Mouse (Mus musculus) adrenal gland, postnatal 14 days (tissue): ENCODE data around the gene Nabp2. TPM values are rescaled to one million over a fixed set of nuclear protein-coding genes. Genes with fewer than 3 reads are reported as not detected.

ENCODE experiments used
- microRNA-seq, 2 experiments: library from miRNA; unstranded; fragments of <30 nt; microRNA quantifications; one replicate each; pipeline ENCODE4 v1.2.0; 2021
- total RNA-seq: library from RNA; stranded (reverse); gene quantifications from 2 replicates; pipeline ENCODE4 v1.2.3, GENCODE M21; 2021

Nabp2 gene
- total RNA-seq, 1 experiment from 2014 or later: 59.8 TPM

Small RNA genes lying within 50 kb of the gene (microRNA-seq; reads per million reads assigned to microRNA genes)
- 0 reads per million in 2 experiments for gene Gm25361
- 0 reads per million in 2 experiments for gene Gm26308
- 0 to 0.38 reads per million in 2 experiments for gene Mir6914
- 0 to 1.9 reads per million in 2 experiments for gene Mir6915
- gene Mir8105: 0.43 to 0.76 reads per million in 2 experiments

Other genes starting within 250 kb of the Nabp2 start
- gene Rbms2, start 231.2 kb downstream of the Nabp2 start, total RNA-seq: 73.9 and 78.9 TPM in 2 replicates
- 2.9 and 31.3 TPM in 2 replicates for gene Gls2, start 217.0 kb downstream of the Nabp2 start, total RNA-seq
- 18.9 and 21.5 TPM in 2 replicates for gene Spryd4, start 199.7 kb downstream of the Nabp2 start, total RNA-seq
- not detected in 2 replicates for gene Mip, start 185.7 kb downstream of the Nabp2 start, total RNA-seq
- 16.5 and 19.3 TPM in 2 replicates for gene Timeless, start 179.4 kb downstream of the Nabp2 start, total RNA-seq
- gene Apon, start 157.4 kb downstream of the Nabp2 start, total RNA-seq: 2.0 and 46.2 TPM in 2 replicates
- 10.4 and 138 TPM in 2 replicates for gene Apof, start 142.8 kb downstream of the Nabp2 start, total RNA-seq
- 22.0 and 25.3 TPM in 2 replicates for gene Stat2, start 140.9 kb downstream of the Nabp2 start, total RNA-seq
- gene Il23a, start 112.7 kb downstream of the Nabp2 start, total RNA-seq: 0.26 TPM in 1 of 2 replicates, not detected in the other
- gene Pan2, start 108.2 kb downstream of the Nabp2 start, total RNA-seq: 22.2 and 27.0 TPM in 2 replicates
- 150 and 152 TPM in 2 replicates for gene Cnpy2, start 89.0 kb downstream of the Nabp2 start, total RNA-seq
- gene Cs, start 73.8 kb downstream of the Nabp2 start, total RNA-seq: 918 and 1,019 TPM in 2 replicates
- gene Coq10a, start 42.5 kb downstream of the Nabp2 start, total RNA-seq: 103 and 111 TPM in 2 replicates
- gene Ankrd52, start 34.4 kb downstream of the Nabp2 start, total RNA-seq: 66.7 and 66.9 TPM in 2 replicates
- 0.78 TPM in 1 of 2 replicates, not detected in the other for gene Slc39a5, start 10.3 kb downstream of the Nabp2 start, total RNA-seq
- 38.4 and 40.2 TPM in 2 replicates for gene Rnf41, start 165 bp upstream of the Nabp2 start, total RNA-seq
- gene Smarcc2, start 47.8 kb upstream of the Nabp2 start, total RNA-seq: 107 and 108 TPM in 2 replicates
- gene Myl6, start 82.7 kb upstream of the Nabp2 start, total RNA-seq: 800 and 862 TPM in 2 replicates
- 4.7 and 5.0 TPM in 2 replicates for gene Myl6b, start 87.2 kb upstream of the Nabp2 start, total RNA-seq
- gene Esyt1, start 114.4 kb upstream of the Nabp2 start, total RNA-seq: 28.5 and 36.9 TPM in 2 replicates
- gene Zc3h10, start 136.3 kb upstream of the Nabp2 start, total RNA-seq: 12.6 and 13.5 TPM in 2 replicates
- gene Rpl41, start 137.8 kb upstream of the Nabp2 start, total RNA-seq: 2,356 and 2,777 TPM in 2 replicates
- gene Pa2g4, start 154.5 kb upstream of the Nabp2 start, total RNA-seq: 93.5 and 107 TPM in 2 replicates
- gene Erbb3, start 178.2 kb upstream of the Nabp2 start, total RNA-seq: 4.4 and 9.1 TPM in 2 replicates
- gene Rps26, start 215.3 kb upstream of the Nabp2 start, total RNA-seq: 748 and 849 TPM in 2 replicates
- gene Ikzf4, start 234.5 kb upstream of the Nabp2 start, total RNA-seq: 0.74 and 2.0 TPM in 2 replicates